Mouse (Mus musculus) frontal cortex, adult (tissue): Measurements from ENCODE around the gene BC030870.
A peak's percentile ranks its signal among the peaks of the same experiment; 100 is the strongest.

Experiments used
- ATAC-seq: cut with Nextera tagmentation; 2 replicates; pipeline ENCODE4 v1.9.2; 2017; ENCODE audit warnings: mild to moderate bottlenecking, moderate library complexity, mixed read lengths; ENCODE audit not compliant: low TSS enrichment

Gene BC030870

DNA sequence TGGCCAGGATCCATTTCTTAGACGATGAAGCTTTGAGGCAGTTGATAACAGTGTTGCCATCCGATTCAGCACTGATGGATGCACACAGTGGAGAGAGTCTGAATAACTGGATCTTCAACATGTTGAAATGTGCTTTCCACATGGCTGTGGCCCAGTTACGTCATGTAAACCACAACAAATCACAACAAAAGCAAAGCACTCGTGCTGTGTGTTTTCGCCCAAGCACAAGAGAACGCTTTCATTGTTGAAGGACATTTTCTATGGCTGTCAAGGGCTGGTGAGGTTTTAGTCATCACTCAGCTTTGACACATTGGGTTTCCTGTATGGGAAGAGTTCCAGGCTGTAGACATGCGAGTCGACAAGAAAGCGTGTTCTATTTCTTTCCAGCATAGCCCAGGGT lies 48.6 kb downstream of the BC030870 start:
- no peak for ATAC-seq

GRCm38 (mm10) chr8:65074733-65075132 lies 54.6 kb downstream of the BC030870 start, which contains the start of gene Gm10663:
Gene Gm10663 (plus strand): TSS chr8:65075033.
- no peak for ATAC-seq

- no peak for ATAC-seq
Measured at GRCm38 (mm10) chr8:65070996-65071395, 58.4 kb downstream of the BC030870 start.

DNA sequence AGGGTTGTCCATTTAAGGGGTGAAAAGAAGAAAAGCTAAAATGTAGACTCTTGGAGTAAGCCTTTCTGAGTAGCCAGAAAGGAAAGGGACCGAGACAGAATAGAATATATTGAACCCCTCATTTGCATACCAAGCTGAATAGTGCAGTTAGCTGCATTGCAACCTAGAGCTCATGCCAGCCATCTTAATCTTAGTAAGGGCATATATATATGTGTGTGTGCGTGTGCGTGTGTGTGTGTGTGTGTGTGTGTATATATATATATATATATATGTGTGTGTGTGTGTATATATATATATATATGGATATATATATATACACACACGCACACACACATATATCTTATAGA lies 60.9 kb downstream of the BC030870 start:
- ATAC-seq = no peak

DNA sequence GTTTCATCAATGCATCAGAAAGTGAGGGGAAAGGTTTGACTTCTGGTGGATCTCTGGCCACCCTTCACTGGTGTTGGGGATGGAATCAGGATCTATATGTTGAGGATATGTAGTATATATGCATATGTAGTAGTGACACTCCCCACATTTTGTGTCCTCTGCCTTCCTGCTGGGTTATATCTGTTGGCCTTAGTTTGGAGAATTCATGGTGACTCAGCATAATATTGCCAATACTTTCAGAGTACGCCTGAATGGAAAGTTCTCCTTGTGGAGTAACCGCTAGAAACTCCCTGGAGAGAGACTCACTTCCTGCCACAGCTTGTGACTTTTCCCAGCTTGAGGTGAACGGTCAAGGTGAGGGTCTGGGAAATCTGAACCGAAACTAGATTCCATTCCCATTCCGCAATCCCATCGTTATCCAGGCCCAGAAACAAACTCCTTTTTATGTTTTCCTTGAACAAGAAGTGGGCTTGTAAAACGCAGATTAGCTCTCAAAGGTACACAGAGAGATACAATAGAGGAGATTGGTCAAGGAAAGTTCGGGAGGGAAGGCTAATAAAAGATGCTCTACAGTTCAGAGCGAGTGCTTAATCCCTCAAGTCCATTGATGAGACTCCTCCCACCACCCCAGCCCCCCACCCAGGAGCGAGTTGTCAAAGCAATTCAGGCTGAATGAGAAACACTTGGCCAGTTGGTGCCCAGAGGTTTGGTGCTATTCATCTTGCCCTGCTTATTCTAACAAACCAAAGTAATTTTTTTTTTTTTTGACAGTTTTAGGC lies 61.5 kb downstream of the BC030870 start:
- ATAC-seq = no peak

DNA sequence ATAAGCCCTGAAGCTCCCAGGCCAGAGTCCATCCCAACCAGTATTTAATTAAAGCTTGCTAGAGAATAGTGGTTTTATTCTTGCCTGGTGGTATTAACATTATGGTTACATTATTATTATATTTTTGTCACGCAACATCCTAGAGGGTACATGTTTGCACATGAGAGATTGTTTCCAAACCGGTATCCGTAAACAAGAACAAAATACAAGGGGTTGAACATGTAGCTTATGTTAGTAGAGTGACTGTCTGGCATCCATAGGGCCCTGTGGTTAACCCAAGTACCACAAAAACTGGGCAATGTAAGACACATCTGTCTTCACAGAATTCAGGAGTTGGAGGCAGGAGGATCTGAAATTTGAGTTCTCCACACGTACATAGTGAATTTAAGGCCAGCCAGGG lies 62.3 kb downstream of the BC030870 start:
- no peak for ATAC-seq

GRCm38 (mm10) chr8:65065622-65066021 lies 63.7 kb downstream of the BC030870 start:
- ATAC-seq = no peak

- no peak for ATAC-seq
Measured at GRCm38 (mm10) chr8:65064071-65064470, 65.3 kb downstream of the BC030870 start.

- no peak for ATAC-seq
Measured at GRCm38 (mm10) chr8:65062195-65062594, 67.2 kb downstream of the BC030870 start.

GRCm38 (mm10) chr8:65056722-65057121 lies 72.6 kb downstream of the BC030870 start:
- no peak for ATAC-seq

DNA sequence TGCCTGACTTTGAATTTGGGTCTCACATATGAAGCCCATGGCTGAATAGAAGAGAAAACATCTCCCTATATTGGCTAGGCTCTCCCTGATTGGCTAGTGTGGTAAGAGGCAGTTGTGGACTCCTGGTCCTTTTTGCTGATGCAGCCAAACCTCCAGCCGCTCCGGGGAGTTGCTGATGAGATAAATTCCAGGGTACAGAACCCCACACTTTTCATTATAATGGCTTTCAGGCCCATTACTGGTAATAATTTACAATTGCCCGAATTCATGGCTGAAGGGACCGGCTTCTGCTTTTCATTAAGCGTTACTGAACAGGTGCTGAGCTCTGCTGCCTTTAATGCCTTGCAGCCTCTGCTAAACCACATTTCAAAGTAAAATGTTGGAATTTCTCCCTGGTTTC lies 75.4 kb downstream of the BC030870 start:
- no peak for ATAC-seq

- ATAC-seq = no peak
Measured at GRCm38 (mm10) chr8:65053554-65053953, 75.8 kb downstream of the BC030870 start.

- no peak for ATAC-seq
Measured at GRCm38 (mm10) chr8:65047801-65048200, 81.6 kb downstream of the BC030870 start.

GRCm38 (mm10) chr8:65047193-65047592 lies 82.2 kb downstream of the BC030870 start:
- no peak for ATAC-seq

- ATAC-seq = no peak
Measured at GRCm38 (mm10) chr8:65046565-65046964, 82.8 kb downstream of the BC030870 start.

DNA sequence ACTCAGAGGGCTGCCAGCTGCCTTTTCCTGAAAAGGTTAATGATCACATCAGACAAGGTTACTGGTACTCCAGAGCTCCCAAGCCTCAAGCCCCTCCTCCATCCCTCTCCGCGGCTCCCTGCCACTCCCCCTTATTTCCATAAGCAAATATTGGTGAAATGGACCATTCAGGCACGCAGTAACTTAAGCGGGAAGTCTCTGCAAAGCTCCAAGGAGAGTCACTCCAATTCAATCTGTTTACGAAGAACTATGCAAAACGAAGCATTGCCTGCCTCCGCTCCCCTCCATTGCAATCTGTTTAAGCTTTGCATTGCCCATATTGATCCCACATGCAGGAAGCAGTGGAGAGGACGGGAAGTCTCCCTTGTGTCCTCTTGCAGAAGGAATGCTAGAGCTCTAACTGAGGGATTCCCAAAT lies 92.2 kb downstream of the BC030870 start, which contains the start of gene Apela:
TSS of gene Apela (minus strand) at position 220 of the 417 bp plus-strand sequence.
- ATAC-seq = peak; percentile 47; the same call in 1 of the 2 replicates
